Mouse (Mus musculus) adrenal gland, adult 10 weeks (tissue): Measurements from ENCODE around the gene Resp18. TPM values are rescaled to one million over a fixed set of nuclear protein-coding genes. Genes with fewer than 3 reads are reported as not detected.

Experiments used
- polyA plus RNA-seq: library from polyadenylated mRNA; stranded (reverse); fragments of 350-450 nt; fragmentation: Illumina TruSeq; extraction: RNeasy Lipid Tissue Mini Kit (QIAGEN cat#74804); gene quantifications from one replicate; pipeline ENCODE4 v1.2.3, GENCODE M21; 2014; ENCODE audit warnings: low read depth, low replicate concordance

The Resp18 gene
- 76.9 TPM for polyA plus RNA-seq

GRCm38 (mm10) chr1:75278228-75278627 is at the start of gene Resp18:
Gene Resp18 (minus strand): TSS chr1:75278415.

GRCm38 (mm10) chr1:75317241-75318201 is 39.3 kb upstream of the Resp18 start, which contains the start of gene Dnpep:
Gene Dnpep (minus strand): TSS chr1:75317990.

GRCm38 (mm10) chr1:75264091-75264880 is 13.9 kb downstream of the Resp18 start, which contains the start of gene Ptprn:
Gene Ptprn (minus strand): TSS chr1:75264502.

GRCm38 (mm10) chr1:75236117-75237050 is 41.8 kb downstream of the Resp18 start, which contains the start of gene Dnajb2:
Gene Dnajb2 (plus strand): TSS chr1:75236406.

DNA sequence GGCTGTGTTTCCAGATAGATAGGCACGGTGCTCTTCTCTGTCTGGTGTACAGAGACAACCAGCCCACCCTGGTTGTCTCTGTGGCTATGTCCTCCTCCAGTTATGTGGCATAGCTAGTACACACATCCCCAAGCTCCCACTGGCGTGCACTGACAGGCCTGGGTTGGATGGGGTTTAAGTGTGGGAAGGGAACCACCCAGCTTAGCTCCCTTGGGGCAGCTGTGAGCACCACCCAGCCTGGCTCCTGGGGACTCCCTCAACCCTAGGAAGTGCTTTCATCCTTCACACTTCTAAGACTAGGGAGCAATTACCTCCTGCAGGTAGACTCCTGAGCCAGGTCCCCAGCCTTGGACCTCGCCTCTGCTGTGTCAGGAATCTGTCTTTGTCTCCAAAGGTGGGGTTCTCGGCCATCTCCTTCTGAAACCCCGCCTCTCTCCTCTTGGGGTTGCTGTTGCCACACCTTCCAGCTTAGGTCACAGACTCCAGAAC is 46.5 kb downstream of the Resp18 start, which contains the start of gene A630095N17Rik:
Gene A630095N17Rik (minus strand): TSS at position 439 of the 489 bp plus-strand sequence.

Other genes starting within 250 kb of the Resp18 start
- gene Nhej1, start 153.2 kb downstream of the Resp18 start, polyA plus RNA-seq: 1.6 TPM
- not detected for gene Slc23a3, start 144.5 kb downstream of the Resp18 start, polyA plus RNA-seq
- gene Cnppd1, start 135.7 kb downstream of the Resp18 start, polyA plus RNA-seq: 7.9 TPM
- 10.9 TPM for gene Retreg2, start 135.6 kb downstream of the Resp18 start, polyA plus RNA-seq
- gene Zfand2b, start 109.8 kb downstream of the Resp18 start, polyA plus RNA-seq: not detected
- 5.2 TPM for gene Abcb6, start 98.0 kb downstream of the Resp18 start, polyA plus RNA-seq
- 8.9 TPM for gene Ankzf1, start 86.3 kb downstream of the Resp18 start, polyA plus RNA-seq
- gene Atg9a, start 86.2 kb downstream of the Resp18 start, polyA plus RNA-seq: 9.6 TPM
- 18.0 TPM for gene Glb1l, start 67.6 kb downstream of the Resp18 start, polyA plus RNA-seq
- gene Stk16, start 67.6 kb downstream of the Resp18 start, polyA plus RNA-seq: 14.7 TPM
- gene Tuba4a, start 58.5 kb downstream of the Resp18 start, polyA plus RNA-seq: 6.2 TPM
- not detected for gene A630095N17Rik, start 46.3 kb downstream of the Resp18 start, polyA plus RNA-seq
- gene Dnajb2, start 42.0 kb downstream of the Resp18 start, polyA plus RNA-seq: 23.0 TPM
- gene Ptprn, start 13.9 kb downstream of the Resp18 start, polyA plus RNA-seq: 3.9 TPM
- gene Dnpep, start 39.6 kb upstream of the Resp18 start, polyA plus RNA-seq: 2.2 TPM
- 1.2 TPM for gene Des, start 81.9 kb upstream of the Resp18 start, polyA plus RNA-seq
- 1.0 TPM for gene Speg, start 96.9 kb upstream of the Resp18 start, polyA plus RNA-seq
- 6.8 TPM for gene Gmppa, start 157.5 kb upstream of the Resp18 start, polyA plus RNA-seq
- 0.29 TPM for gene Asic4, start 172.0 kb upstream of the Resp18 start, polyA plus RNA-seq
- 0.41 TPM for gene Chpf, start 200.9 kb upstream of the Resp18 start, polyA plus RNA-seq
- gene Tmem198, start 201.1 kb upstream of the Resp18 start, polyA plus RNA-seq: not detected
- 0.93 TPM for gene Obsl1, start 228.0 kb upstream of the Resp18 start, polyA plus RNA-seq
- 1.9 TPM for gene Inha, start 228.7 kb upstream of the Resp18 start, polyA plus RNA-seq
- gene Stk11ip, start 243.1 kb upstream of the Resp18 start, polyA plus RNA-seq: 1.5 TPM